Mouse (Mus musculus): ENCODE results near the gene Hectd4.
A peak's percentile ranks its signal among the peaks of the same experiment; 100 is the strongest.

Hectd4 gene

DNA sequence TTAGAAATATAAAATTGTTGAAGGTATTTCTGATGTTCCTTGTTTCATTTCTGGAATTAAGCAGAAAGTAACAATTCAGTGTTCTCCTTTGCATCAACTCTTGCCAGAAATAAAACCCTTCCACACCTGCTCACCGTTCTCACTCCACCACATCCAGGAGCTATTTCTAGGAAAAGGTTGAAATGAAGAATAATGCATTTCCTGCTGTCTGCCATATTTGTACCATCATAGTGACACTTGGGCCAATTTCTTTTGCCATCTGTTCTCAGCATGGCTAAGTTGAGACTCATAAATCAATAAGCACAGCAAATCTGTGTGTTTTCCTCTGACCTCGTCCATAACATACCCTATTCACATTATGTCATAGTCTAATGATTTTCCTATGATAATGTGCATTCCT is 18.2 kb downstream of the Hectd4 start:
- no peak for DNase-seq

DNA sequence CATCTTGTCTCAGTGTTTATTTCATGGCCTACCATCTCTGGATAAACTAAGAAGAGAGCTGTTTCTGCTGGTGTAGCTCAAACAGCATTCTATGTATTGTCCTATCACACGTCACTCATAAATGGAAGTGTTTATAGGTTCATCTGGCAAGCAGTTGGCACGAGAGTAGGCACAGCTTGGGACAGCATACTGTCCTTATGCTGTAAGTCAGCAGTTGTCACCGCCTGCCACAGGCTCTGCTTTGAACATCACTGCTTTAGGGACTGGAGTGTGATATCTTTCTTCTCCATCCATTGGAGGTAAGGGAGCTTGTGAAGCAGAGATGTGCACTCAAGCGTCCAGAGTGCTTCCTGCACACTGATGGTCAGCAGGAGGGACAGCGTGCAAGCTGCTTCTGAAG is 19.8 kb downstream of the Hectd4 start:
- no peak for DNase-seq

DNA sequence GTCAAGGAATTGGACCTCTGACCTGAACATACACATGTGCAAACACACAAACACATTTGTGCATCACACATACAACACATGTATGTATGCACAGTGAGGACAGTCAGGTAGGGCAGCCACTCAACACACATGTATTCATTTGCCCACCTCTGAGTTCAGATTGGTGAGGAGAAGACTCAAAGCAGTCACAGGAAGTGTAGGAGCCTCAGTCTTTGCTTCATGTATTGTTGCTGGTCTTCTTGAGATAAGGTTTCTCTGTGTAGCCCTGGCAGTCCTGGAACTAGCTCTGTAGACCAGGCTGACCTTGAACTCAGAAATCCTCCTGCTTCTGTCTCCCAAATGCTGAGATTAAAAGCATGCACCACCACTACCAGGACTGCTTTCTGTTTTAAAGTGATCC is 21.2 kb downstream of the Hectd4 start:
- no peak for DNase-seq

DNA sequence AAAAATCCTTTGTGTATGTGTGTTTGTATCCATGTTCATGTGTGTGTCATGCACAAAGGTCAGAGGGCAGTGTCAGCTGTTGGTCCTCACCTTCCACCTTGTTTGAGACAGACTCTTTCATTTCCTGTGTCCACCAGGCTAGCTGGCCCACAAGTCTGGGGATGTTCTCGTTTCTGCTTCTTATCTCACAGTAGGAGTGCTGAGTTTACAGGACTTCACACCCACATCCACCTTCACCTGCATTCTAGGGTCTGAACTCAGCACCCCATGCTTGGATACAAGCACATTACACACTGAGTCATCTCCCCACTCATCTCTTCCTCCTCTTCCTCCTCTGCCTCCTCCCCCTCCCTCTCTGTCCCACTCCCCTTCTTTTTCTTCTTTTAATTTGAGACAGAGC is 22.2 kb downstream of the Hectd4 start:
- no peak for DNase-seq

DNA sequence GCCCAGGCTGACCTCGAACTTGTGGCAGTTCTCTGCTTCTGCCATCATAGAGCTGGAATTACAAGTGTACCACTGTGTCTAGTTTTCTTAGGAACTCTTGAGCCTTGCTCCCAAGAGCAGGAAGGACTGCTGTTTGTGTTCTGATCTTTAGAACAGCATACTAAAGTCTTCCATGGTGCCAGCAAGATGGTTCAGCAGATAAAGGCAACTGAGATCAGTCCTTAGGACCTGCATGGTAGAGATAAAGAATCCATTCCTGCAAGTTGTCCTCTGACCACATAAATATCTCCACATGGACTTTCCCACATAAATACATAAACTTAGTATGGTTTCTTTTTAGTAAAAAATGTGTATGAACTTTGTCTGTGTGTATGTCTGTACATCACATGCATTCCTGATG is 22.7 kb downstream of the Hectd4 start:
- DNase-seq: no peak

DNA sequence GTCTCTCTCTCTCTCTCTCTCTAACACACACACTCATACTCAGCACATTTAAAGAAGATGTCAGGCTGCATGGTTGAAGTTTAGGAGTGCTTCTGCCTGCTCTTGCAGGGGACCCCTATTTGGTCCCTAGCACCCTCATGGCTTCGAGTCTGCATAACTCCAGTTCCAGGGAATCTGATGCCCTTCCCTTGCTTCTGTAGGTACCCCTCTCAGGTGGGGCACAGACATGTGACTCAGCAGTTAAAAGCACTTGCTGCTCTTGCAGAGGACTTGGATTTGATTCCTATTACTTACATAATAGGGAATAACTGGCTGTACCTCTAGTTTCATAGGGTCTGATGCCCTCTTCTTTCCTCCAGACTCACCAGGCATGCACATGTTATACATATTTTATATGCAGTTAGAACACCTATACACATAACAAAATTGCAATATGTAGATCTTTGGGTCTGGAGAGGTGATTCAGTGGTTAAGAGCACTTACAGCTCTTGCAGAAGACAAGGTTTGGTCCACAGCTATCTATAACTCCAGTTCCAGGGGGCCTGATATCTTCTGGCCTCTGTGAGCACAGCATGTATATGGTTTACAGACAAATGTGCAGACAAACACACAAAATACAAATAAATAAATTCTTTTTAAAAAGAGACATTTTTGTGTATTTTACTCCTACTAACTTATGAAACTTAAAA is 23.8 kb downstream of the Hectd4 start:
- DNase-seq: no peak

DNA sequence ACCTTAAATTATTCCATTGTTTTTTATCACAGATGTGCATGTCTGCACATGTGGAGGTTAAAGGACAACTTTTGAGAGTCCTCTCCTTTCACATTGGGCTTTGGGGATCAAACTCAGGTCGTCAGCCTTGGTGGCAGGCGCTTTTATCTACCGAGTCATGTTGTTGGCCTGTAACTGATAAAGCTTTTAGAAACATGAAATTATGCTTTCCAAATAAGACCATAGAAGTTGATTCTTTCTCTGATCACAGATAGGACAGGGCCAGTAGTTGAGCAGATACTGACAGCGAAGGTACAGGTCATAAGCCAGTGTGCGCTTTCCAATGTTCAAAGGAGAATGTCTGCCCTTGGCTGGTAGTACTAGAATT is 24.3 kb downstream of the Hectd4 start:
- no peak for DNase-seq

DNA sequence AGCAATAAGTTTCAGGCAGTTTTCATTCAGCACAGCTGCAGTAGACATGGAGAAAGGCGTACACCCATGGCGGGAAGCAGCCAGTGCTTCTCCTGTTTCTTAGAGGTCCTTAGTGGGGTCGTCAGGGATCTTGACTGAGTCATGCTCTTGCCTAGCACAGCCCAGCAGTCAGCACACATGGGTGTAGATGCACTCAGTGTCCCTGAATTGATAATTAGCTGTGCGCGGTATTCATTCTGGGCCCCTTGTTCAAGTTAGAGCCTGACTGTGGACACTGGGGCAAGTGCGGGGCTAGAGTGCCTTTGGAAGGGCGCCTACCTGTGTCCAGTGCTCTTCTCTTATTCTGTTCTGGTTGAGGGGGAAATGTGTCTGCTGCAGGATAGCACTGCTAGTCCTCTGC is 25.2 kb downstream of the Hectd4 start:
- DNase-seq: no peak

DNA sequence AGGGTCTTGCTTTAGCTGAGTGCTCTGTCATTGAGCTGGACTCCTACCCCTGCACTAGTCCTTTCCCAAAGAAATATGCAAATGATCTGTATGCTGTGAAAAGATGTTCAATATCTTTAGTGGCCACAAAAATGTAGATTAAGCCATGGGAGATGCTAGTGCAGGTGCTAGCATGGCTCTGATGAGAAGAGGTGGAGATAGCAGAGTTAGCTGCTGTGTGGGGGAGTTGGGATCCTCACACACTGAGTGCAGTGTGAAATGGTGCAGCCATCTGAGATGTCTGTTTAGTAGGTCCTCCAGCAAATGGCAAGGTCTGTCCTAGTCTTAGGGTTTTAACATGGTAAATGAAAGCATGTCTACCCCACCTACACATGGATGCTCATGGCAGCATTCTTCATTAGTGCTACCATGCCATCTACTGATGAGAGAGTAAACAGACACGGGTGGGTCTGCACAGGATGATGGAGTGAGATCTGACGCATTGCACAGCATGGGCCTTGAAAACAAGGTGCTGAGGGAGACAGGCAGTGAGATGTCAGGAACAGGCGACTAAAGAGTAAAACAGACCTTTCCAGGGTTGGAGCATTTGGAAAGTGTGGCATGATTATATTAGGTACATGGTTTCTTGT is 28.9 kb downstream of the Hectd4 start:
- no peak for DNase-seq

DNA sequence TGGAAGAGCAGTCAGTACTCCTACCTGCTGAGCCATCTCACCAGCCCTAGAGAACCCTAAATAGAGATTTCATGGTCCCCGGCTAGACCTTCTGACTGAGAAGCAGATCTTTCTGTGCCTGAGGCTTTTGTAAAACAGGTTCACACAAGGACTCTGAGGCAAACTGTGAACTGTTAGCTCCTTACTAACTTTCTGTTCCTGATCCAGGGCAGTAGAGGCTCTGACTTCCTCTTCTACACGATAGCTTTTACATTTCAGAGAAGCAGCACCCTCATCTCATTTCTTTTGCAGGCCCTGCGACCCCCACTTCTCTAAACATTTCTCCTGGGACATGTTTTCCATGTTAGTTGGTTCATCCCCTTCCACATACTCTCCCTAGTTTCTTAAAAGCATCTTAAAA is 29.7 kb downstream of the Hectd4 start:
- DNase-seq: no peak

DNA sequence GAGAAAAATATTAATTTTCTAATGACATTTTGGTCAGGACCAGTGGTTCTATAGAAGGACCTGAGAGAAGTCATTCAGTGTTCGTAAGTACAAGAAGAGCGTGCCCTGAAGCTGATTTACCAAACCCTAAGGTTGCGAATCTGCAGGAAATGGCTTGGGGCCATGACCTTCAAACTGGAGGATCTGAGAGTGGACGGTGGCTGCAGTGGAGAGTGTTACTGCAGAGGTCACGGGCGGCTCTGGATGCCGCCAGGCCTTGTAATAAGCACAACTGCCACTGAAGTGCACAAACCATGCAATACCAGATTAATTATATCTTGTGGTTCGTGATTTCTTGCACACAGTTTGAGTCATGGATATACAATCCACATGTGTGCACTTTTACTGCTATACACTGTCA is 31.8 kb downstream of the Hectd4 start:
- DNase-seq: peak in 1 of 2 experiments; percentile 9

DNA sequence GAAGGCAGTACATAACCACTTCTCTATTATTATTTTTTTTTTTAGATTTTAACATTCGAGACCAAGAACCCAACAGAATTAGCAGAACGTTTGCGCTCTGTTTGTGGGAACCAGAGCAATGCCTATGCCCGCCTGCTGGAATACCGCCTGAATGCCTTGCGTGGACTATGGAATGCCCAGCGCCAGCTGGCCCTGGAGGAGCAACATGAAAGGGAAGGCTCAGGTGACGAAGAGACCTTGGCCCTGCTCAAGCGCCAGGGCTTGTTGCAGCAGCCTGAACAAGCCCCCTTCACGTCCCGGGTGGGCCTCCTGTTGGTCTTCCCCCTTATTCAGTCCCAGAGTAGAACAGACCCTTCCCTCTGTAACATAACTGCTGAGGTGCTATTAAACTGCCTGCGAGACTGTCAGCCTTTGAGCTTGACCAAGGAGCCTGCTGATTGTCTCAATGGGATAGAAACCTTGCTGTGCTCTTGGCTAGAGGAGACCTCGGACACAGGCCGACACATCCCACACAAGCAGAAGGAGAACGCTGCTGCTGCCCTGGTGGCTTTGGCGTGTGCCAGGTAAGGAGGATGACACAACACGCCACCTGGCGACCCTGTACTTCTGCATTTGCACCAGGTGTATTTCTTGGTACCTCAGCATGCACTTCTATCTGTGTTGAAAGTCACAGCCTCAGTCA is 33.9 kb downstream of the Hectd4 start:
- DNase-seq: no peak

DNA sequence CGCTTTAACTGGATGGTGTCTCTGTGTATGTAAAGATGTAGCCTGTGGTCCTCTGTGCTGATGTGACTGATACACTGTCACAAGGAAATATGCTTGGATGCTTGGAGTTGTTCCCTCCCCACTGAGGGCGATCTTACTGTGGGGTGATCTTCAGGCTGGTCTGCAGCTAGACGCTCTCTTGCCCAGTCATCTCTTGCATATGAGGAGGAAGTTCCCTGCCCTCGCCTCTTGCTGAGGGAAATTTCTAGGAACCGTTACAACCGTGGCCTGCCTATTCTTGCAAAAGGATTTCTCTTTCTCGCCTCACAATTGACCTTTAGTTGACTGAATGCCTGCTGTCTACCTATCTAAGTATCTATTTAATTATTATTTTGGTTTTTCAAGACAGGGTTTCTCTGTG is 35.0 kb downstream of the Hectd4 start:
- DNase-seq: peak in 1 of 2 experiments; percentile 14

DNA sequence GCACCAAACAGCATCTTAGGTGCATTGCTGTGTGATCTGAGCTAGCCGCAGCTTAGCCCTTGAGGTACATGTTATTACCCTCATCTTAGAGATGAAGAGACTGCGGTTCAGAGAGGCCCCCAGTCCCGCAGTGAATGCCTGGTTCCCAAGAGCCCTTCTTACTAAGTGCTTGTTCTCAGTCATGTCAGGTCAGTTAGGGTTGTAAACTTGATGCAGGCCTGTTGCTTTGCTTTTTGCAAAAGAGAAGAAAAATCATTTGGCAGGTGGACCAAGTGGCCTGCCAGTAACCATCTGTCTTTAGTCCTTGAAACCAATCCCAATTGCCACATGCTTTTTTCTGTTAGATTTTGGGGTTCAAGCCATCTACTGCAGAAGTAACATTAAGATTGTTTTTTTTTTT is 41.8 kb downstream of the Hectd4 start:
- no peak for DNase-seq

DNA sequence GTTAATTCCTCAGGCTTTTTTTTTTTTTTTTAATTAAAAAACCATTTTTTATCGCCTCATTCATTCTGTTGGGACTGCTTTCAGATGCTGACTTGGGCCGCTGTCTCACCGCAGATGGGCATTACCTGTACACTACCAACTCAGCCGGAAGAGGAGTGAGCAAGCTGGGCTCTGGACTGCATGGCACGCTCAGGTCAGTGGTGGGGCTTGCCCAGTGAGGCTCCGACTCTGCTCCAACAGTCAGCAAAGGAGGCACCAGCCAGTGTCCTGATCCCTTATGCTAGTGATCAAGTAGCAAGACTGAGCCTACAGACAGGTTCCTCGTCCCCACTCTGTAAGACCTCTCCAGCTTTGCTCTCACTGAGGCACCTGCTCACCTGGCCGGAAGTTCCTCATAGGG is 42.4 kb downstream of the Hectd4 start:
- no peak for DNase-seq

DNA sequence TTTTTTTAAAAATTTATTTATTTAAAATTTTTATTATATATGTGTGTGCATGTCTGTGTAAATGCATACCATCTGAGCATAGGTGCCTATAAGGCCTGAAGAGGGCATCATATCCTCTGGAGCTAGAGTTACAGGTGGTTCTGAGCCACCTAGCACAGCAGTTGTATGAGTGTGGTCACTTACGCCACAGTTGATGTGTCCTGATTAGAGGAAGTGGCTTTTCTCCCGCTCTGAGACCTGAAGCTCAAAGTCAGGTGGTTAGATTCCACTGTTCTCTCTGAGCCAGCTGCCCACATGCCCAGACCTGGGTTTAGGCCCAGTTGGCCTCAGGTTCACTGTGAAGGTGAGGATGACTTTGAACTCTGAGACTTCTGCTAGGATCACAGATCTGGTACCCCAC is 44.6 kb downstream of the Hectd4 start:
- DNase-seq: no peak

DNA sequence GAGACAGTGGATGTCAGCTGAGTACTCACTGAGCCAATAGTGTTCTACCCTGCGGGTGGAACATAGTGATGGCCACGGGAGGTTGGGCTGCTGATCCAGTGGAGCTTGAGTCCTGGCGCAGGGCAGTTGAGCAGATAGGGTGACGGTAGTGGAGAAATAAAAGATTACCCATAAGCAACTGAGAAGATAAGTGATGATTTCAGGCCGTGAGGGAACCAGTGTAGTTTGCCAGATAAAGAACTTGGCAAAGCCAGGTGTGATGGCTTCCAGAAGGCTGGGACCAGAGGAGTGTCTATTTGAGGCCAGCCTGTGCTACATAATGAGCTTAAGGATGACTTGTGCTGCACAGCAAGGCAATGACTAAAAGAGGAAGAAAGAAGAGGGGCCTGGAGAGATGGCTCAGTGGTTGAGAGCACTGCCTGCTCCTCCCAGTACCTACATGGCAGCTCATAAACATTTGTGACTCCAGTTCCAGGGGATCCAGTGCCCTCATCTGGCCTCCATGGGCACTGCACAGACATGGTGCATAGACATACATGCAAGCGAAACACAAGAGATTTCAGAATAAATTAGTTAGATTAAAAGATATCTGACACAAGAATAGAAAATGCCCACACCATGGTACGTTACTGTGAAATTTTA is 46.8 kb downstream of the Hectd4 start:
- peak; percentile 38 to 45 for DNase-seq

DNA sequence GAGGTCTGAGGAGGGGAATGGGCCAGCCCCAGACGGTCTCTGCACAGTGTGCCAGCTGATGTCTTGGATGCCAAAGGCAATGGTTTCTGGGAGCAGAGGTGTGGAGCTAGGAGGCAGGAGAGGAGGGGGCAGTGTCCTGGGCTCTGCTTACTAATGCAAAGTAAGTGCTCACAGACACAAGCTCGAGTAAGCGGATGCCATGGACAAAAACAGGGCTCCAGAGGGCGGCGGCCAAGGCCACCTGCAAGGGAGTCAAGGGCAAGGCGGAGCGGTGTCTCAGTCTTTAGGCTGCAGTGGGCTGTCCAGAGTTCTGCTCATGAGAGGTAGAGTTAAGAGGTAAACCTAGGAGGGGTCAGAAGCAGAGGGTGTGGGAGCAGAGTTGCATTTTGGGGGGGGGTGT is 51.0 kb downstream of the Hectd4 start:
- DNase-seq: no peak

DNA sequence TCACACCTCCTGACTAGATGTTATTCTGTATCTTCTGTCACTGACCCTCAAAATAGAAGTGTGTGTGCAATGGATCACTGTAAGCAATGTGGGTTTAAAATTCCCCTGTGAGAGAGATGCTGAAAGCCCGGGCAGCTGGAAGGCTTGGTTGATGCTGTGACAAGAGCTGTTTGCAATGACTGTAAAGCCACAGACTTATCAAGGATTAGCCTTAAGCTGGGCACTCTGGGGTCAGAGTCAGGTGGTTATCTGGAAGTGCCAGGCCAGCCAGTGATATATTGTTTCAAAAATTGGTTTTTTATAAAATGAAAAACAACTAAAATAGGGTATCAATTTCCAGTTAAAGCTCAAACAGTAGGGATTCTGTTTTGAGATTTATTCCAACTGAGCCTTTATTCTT is 56.8 kb downstream of the Hectd4 start:
- no peak for DNase-seq

DNA sequence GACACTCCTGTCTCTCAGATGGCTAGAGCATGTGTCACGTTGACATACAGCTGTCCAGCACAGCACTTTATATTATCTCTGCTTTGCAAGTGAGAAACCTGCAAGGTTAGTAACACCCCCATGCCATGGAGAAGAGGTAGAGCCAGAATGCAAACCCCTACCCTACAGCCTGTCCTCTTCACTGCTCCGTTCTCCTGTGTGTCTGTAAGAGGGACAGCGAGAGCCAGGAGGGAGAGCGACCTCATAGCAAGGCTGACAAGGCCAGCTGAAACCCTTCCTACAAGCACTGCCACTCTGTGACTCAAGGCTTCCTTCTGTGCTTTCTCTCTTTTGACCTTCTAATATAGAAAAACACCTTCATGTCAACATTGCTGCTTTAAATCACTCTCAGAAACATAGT is 60.4 kb downstream of the Hectd4 start:
- no peak for DNase-seq

DNA sequence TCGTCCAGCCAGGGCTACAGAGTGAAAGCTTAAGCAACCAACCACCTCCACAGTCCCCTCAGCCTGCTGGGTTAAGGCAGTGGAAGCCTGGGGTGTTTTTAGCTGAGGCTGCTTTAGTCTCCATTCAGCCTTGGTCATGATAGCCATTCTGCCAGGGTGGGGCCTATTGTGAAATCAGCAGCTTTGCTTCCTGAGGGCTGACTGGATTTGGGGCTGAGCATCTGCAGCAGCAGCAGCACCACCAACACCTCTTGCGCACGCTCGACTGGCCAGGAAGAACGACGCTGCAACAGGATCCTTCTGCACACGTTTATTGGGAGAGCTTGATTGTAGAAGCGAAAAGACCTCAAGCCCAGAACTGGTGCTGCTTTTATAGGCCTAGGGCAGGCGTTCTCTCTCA is 63.0 kb downstream of the Hectd4 start:
- DNase-seq: no peak

DNA sequence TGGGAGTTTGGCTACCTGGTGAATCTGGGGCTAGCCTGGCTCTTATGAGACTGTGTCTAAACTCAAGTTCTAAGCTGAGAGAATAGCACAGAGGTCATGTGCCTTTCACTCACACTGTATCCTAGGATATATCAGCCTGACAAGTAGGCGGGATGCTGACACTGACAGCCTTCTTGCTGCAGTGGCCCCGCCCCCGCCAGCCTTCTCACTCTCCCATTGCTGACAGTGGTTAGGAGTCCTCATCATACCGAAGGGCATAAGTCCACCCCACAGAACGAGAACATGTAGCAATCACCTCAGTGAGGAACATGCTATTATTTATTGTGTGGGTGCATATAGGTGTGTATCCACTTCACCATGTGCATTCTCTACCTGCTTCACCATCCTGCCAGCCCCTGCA is 64.8 kb downstream of the Hectd4 start:
- no peak for DNase-seq

DNA sequence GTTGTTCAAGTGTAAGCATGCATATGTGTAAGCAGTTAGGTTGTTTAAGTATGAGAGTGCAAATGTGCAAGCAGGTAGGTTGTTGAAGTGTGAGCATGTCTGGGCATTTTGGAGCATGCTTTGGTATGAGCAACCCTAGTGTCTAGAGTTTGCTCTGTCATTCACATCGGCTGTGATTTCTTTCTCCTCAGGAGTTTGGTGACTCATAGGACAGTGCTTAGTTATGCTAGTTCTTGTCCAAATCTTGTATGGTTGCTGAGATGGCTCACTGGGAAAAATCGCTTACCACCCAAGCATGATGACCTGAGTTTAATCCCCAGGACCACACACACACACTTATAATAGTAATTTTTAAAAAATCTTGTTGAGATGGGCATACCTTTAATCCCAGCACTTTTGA is 67.2 kb downstream of the Hectd4 start:
- DNase-seq: no peak

DNA sequence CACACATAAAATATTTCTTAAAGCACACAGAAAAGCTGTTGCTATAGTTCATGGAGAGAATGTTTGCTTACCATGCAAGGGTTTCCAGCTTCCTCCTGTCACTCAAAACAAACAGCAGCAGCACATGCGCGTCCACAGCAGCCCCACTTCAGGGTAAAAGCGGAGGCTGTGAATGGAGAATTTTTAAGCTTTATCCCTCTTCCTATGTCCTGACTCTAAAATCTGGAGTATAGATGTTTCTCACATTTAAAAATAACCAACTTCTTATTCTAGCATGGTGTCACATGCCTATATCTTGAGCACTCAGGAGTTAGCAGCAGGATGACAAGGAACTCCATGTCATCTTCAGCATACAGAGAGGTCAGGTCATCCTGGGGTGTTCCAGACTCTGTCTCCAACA is 70.3 kb downstream of the Hectd4 start:
- DNase-seq: no peak
